Mouse (Mus musculus) embryonic facial prominence, embryonic 13.5 days (tissue): Measurements from ENCODE around the gene Slc25a29. TPM values are rescaled to one million over a fixed set of nuclear protein-coding genes. Genes with fewer than 3 reads are reported as not detected.

Experiments used
- ATAC-seq: fragments of 200-750 bp; cut with Nextera tagmentation; 2 replicates; pipeline ENCODE4 v1.8.0; 2017; ENCODE audit warnings: low read depth; ENCODE audit not compliant: insufficient number of reproducible peaks, insufficient read depth, low FRiP score, low TSS enrichment
- H3K27ac ChIP-seq: fragments of 300-500 bp; sonication (generic); 2 replicates; pipeline ENCODE4 v1.5.1; 2015; ENCODE audit warnings: moderate library complexity, mild to moderate bottlenecking, inconsistent platforms
- H3K27me3 ChIP-seq: fragments of 300-500 bp; sonication (generic); 2 replicates; pipeline ENCODE4 v1.6.1; 2015; ENCODE audit warnings: mild to moderate bottlenecking, inconsistent platforms
- H3K36me3 ChIP-seq: fragments of 300-500 bp; sonication (generic); 2 replicates; pipeline ENCODE4 v1.6.1; 2015; ENCODE audit warnings: mild to moderate bottlenecking, inconsistent platforms
- H3K4me1 ChIP-seq: fragments of 300-500 bp; sonication (generic); 2 replicates; pipeline ENCODE4 v1.6.1; 2015; ENCODE audit warnings: inconsistent platforms
- H3K4me2 ChIP-seq: fragments of 300-500 bp; sonication (generic); 2 replicates; pipeline ENCODE4 v1.6.1; 2015; ENCODE audit warnings: moderate library complexity, mild to moderate bottlenecking, inconsistent platforms
- H3K4me3 ChIP-seq: fragments of 300-500 bp; sonication (generic); 2 replicates; pipeline ENCODE4 v1.5.1; 2015; ENCODE audit warnings: mild to moderate bottlenecking, inconsistent platforms
- H3K9ac ChIP-seq: fragments of 300-500 bp; sonication (generic); 2 replicates; pipeline ENCODE4 v1.6.1; 2015; ENCODE audit warnings: mild to moderate bottlenecking, inconsistent platforms
- H3K9me3 ChIP-seq: fragments of 300-500 bp; sonication (generic); 2 replicates; pipeline ENCODE4 v1.6.1; 2016; ENCODE audit warnings: inconsistent platforms
- WGBS: fragments of 180-500 bp; shearing (Covaris S2); methylation state at CpG from one replicate; pipeline ENCODE4 v1.1.7; 2015; ENCODE audit warnings: mixed read lengths; 5-methylcytosine and 5-hydroxymethylcytosine counted together
- polyA plus RNA-seq: library from polyadenylated mRNA; unstranded; fragments of >200 nt; fragmentation: Nextera tagmentation; extraction: Ambion mirVana; gene quantifications from 2 replicates; pipeline ENCODE4 v1.2.1, GENCODE M21; 2015

Gene Slc25a29
- polyA plus RNA-seq, 1 experiment from 2014 or later, result 15.8 TPM

DNA sequence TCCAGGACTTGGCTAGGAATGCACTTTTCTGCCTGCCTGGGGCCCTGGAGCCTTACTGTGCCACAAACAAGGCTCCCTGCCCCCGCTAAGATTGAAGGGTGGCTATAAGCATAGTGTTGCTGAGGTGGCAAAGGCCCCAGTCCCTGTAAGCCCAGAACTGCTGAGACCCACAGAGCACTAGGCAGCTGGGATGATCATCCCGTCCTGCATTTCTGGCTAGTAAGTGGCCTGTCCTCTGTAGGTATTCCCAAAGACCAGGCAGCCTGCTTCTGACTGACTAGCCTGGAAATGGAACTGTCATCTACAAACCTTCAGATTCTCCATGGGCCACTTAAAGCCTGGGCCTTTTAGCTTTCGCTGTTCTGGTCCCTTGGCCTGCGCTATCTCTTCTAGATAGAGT lies 15.2 kb downstream of the Slc25a29 start:
- Histone ChIP-seq H3K9me3 (no peaks in the 10 kb centered on the region), H3K4me1 (no peaks in the 10 kb centered on the region), H3K27me3 (no peaks in the 10 kb centered on the region), H3K4me2 (no peak overlapping the region), H3K27ac (no peak overlapping the region), H3K9ac (no peak overlapping the region), H3K4me3 (no peak overlapping the region), H3K36me3 (peaks cover 36% of the 10 kb centered on the region)
- 90% methylated on average over 4 of the region's 4 CpGs for WGBS
- no peak for ATAC-seq

- no peak for ATAC-seq
- H3K4me3 ChIP-seq, result no peak overlapping the region
- no peak overlapping the region for H3K27ac ChIP-seq
- WGBS, result 85% methylated on average over 11 of the region's 11 CpGs
- H3K36me3 ChIP-seq, result peaks cover 49% of the 10 kb centered on the region
- H3K4me1 ChIP-seq, result peaks cover 4% of the 10 kb centered on the region
- H3K27me3 ChIP-seq, result no peaks in the 10 kb centered on the region
- H3K9ac ChIP-seq, result no peak overlapping the region
- no peak overlapping the region for H3K4me2 ChIP-seq
- no peaks in the 10 kb centered on the region for H3K9me3 ChIP-seq
Observed at GRCm38 (mm10) chr12:108816569-108816968, 19.1 kb downstream of the Slc25a29 start.

DNA sequence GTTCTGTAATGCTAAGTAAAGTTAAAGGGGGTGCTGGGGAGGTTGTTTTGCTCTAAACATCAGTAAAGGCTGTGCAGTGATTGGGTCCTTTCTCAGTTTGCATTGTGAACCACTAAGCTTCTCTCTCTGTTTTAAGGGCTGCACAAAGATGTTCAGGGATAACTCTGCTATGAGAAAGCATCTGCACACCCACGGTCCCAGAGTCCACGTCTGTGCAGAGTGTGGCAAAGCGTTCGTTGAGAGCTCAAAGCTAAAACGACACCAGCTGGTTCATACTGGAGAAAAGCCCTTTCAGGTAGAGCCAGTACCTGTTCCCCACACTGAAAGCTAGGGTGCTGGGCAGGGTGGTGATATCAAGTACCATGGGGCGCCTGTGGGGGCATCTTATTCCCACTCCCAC lies 21.2 kb downstream of the Slc25a29 start:
- Histone ChIP-seq H3K9ac (no peak overlapping the region), H3K27ac (no peak overlapping the region), H3K4me2 (no peak overlapping the region), H3K4me1 (peaks cover 4% of the 10 kb centered on the region), H3K4me3 (no peak overlapping the region), H3K36me3 (peaks cover 48% of the 10 kb centered on the region), H3K27me3 (no peaks in the 10 kb centered on the region), H3K9me3 (no peaks in the 10 kb centered on the region)
- ATAC-seq, result no peak
- 88% methylated on average over 6 of the region's 6 CpGs for WGBS

GRCm38 (mm10) chr12:108812463-108812862 lies 23.2 kb downstream of the Slc25a29 start:
- Histone ChIP-seq H3K4me1 (peaks cover 4% of the 10 kb centered on the region), H3K27ac (no peak overlapping the region), H3K9ac (no peak overlapping the region), H3K4me2 (no peak overlapping the region), H3K36me3 (peaks cover 42% of the 10 kb centered on the region), H3K9me3 (no peaks in the 10 kb centered on the region), H3K27me3 (no peaks in the 10 kb centered on the region), H3K4me3 (no peak overlapping the region)
- ATAC-seq, result no peak
- 85% methylated on average over 6 of the region's 6 CpGs for WGBS

DNA sequence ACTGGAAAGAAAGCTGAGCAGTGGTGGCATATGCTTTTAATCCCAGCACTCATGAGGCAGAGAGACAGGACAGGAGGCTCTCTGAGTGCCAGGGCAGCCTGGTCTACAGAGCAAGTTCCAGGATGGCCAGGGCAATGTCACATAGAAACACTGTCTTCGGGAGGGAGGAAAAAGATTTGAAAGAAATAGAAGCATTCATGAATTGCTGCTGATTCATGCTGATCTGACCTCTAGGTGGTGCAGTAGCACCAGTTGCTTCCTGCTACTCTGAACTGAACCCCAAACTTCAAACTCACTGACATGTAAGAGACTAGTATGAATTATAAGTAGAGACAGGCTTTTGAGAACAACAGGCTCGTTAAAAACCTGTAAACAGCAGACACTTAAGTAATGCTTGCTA lies 24.6 kb downstream of the Slc25a29 start:
- no peak overlapping the region for H3K27ac ChIP-seq
- H3K36me3 ChIP-seq, result peaks cover 45% of the 10 kb centered on the region
- no peak for ATAC-seq
- WGBS, result 51% methylated on average over 2 of the region's 2 CpGs
- H3K27me3 ChIP-seq, result no peaks in the 10 kb centered on the region
- H3K4me1 ChIP-seq, result peaks cover 4% of the 10 kb centered on the region
- H3K4me3 ChIP-seq, result no peak overlapping the region
- no peak overlapping the region for H3K4me2 ChIP-seq
- H3K9ac ChIP-seq, result no peak overlapping the region
- H3K9me3 ChIP-seq, result no peaks in the 10 kb centered on the region

- Histone ChIP-seq H3K9ac (no peak overlapping the region), H3K9me3 (no peaks in the 10 kb centered on the region), H3K27me3 (no peaks in the 10 kb centered on the region), H3K27ac (no peak overlapping the region), H3K36me3 (peaks cover 43% of the 10 kb centered on the region), H3K4me1 (peaks cover 4% of the 10 kb centered on the region), H3K4me3 (no peak overlapping the region), H3K4me2 (no peak overlapping the region)
- no peak for ATAC-seq
- WGBS, result 91% methylated on average over 7 of the region's 7 CpGs
Observed at GRCm38 (mm10) chr12:108810309-108810708, 25.4 kb downstream of the Slc25a29 start.

DNA sequence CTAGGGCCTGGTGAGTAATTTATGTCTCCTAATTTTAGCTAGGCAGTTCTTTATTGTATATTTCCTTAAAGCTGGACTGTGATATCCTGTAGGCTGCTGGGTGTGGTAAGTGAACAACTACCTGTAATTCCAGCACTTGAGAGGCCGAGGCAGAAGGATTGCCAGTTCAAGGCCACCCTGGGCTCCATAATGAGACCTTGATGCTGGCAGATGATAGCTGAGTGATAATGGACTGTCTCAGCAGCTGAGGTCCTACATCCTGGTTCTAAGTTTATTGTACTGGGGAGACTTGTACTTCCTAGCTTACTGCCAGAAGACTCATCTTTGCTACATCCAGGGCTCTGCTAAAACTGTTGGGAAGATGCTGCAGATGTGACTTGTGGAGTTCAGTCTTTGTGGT lies 25.9 kb downstream of the Slc25a29 start:
- Histone ChIP-seq H3K4me2 (no peak overlapping the region), H3K9ac (no peak overlapping the region), H3K9me3 (no peaks in the 10 kb centered on the region), H3K27me3 (no peaks in the 10 kb centered on the region), H3K36me3 (peaks cover 37% of the 10 kb centered on the region), H3K27ac (no peak overlapping the region), H3K4me1 (peaks cover 4% of the 10 kb centered on the region), H3K4me3 (no peak overlapping the region)
- 79% methylated on average over 1 of the region's 1 CpGs for WGBS
- no peak for ATAC-seq

DNA sequence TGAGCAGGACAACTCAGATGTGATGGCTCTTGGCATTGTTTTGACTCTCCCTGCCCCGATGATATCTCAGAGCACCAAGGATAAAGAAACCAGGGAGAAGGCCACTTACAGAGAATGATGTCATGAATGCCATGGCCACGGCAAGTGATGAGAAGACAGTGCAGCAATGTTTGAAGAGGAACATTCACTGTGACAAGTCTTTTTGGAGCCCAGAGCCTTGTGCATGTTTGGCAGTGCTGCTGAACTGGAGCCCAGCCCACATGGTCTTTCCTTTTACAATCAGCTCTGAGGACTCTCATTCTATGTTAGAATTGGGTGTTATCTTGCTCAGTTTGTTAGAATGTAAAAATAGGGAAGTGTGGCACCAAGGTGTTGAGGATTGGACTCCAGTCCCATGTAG lies 27.2 kb downstream of the Slc25a29 start:
- peaks cover 4% of the 10 kb centered on the region for H3K4me1 ChIP-seq
- H3K4me2 ChIP-seq, result no peak overlapping the region
- WGBS, result 88% methylated on average over 2 of the region's 2 CpGs
- ATAC-seq, result no peak
- H3K9ac ChIP-seq, result no peak overlapping the region
- H3K27ac ChIP-seq, result no peak overlapping the region
- no peaks in the 10 kb centered on the region for H3K27me3 ChIP-seq
- peaks cover 29% of the 10 kb centered on the region for H3K36me3 ChIP-seq
- H3K4me3 ChIP-seq, result no peak overlapping the region
- H3K9me3 ChIP-seq, result no peaks in the 10 kb centered on the region

- Histone ChIP-seq H3K4me1 (peaks cover 12% of the 10 kb centered on the region), H3K36me3 (peaks cover 28% of the 10 kb centered on the region), H3K9ac (no peak overlapping the region), H3K27me3 (no peaks in the 10 kb centered on the region), H3K9me3 (no peaks in the 10 kb centered on the region), H3K4me2 (no peak overlapping the region), H3K27ac (no peak overlapping the region), H3K4me3 (no peak overlapping the region)
- ATAC-seq, result no peak
- WGBS, result 96% methylated on average over 2 of the region's 2 CpGs
Observed at GRCm38 (mm10) chr12:108804388-108804787, 31.3 kb downstream of the Slc25a29 start.

- WGBS, result 70% methylated on average over 2 of the region's 2 CpGs
Observed at GRCm38 (mm10) chr12:108801613-108802012, 34.1 kb downstream of the Slc25a29 start.

GRCm38 (mm10) chr12:108794979-108795537 lies 40.6 kb downstream of the Slc25a29 start:
- Histone ChIP-seq H3K27me3 (no peaks in the 10 kb centered on the region), H3K36me3 (peaks cover 8% of the 10 kb centered on the region; the same call in 1 of the 2 replicates), H3K9me3 (no peaks in the 10 kb centered on the region), H3K4me3 (peak overlapping the region; percentile 99), H3K4me1 (peaks cover 32% of the 10 kb centered on the region), H3K4me2 (peak overlapping the region; percentile 76), H3K9ac (peak overlapping the region; percentile 89), H3K27ac (peak overlapping the region; percentile 99)
- ATAC-seq, result no peak
- 10% methylated on average over 9 of the region's 9 CpGs for WGBS

More at GRCm38 (mm10) chr12:108801613-108802012, 34.1 kb downstream of the Slc25a29 start:
- Histone ChIP-seq H3K4me3 (no peak overlapping the region), H3K36me3 (peaks cover 13% of the 10 kb centered on the region), H3K27ac (no peak overlapping the region), H3K9me3 (no peaks in the 10 kb centered on the region), H3K27me3 (no peaks in the 10 kb centered on the region), H3K4me1 (peaks cover 19% of the 10 kb centered on the region), H3K4me2 (no peak overlapping the region), H3K9ac (no peak overlapping the region)
- no peak for ATAC-seq

GRCm38 (mm10) chr12:108794078-108794711 lies 41.5 kb downstream of the Slc25a29 start:
- Histone ChIP-seq H3K27ac (peak overlapping the region; percentile 99), H3K4me2 (peak overlapping the region; percentile 76), H3K9me3 (no peaks in the 10 kb centered on the region), H3K4me3 (peak overlapping the region; percentile 99), H3K27me3 (no peaks in the 10 kb centered on the region), H3K9ac (peak overlapping the region; percentile 89), H3K4me1 (peaks cover 32% of the 10 kb centered on the region), H3K36me3 (0 out of 2 replicates have a peak, but pooled peaks cover 3% of the 10 kb centered on the region)
- ATAC-seq, result peak; percentile 67
- under 1% methylated on average over 72 of the region's 94 CpGs for WGBS
